Mouse (Mus musculus) hindbrain, embryonic 12.5 days (tissue): ENCODE measurements at regions not wholly inside any gene's neighbourhood (a gene's known extent, or its start where the extent isn't known, plus 50 kb on each side); places are given as distances from the start of the nearest gene placed in this dataset.

ENCODE experiments used
- ATAC-seq: fragments of 200-750 bp; cut with Nextera tagmentation; 2 replicates; pipeline ENCODE4 v1.8.0; 2017; ENCODE audit warnings: moderate TSS enrichment; ENCODE audit not compliant: low FRiP score
- H3K27ac ChIP-seq: fragments of 300-500 bp; sonication (generic); 2 replicates; pipeline ENCODE4 v1.5.1; 2016; ENCODE audit warnings: mild to moderate bottlenecking
- H3K27me3 ChIP-seq: fragments of 300-500 bp; sonication (generic); 2 replicates; pipeline ENCODE4 v1.6.1; 2016; ENCODE audit warnings: mild to moderate bottlenecking
- H3K36me3 ChIP-seq: fragments of 300-500 bp; sonication (generic); 2 replicates; pipeline ENCODE4 v1.6.1; 2016; ENCODE audit warnings: mild to moderate bottlenecking
- H3K4me1 ChIP-seq: fragments of 300-500 bp; sonication (generic); 2 replicates; pipeline ENCODE4 v1.6.1; 2016
- H3K4me2 ChIP-seq: fragments of 300-500 bp; sonication (generic); replicated peaks from 2 replicates; pipeline ENCODE4 v1.6.1; 2016; ENCODE audit warnings: mild to moderate bottlenecking
- H3K4me3 ChIP-seq: fragments of 300-500 bp; sonication (generic); 2 replicates; pipeline ENCODE4 v1.5.1; 2016; ENCODE audit warnings: mild to moderate bottlenecking
- H3K9ac ChIP-seq: fragments of 300-500 bp; sonication (generic); 2 replicates; pipeline ENCODE4 v1.6.1; 2016; ENCODE audit warnings: mild to moderate bottlenecking, moderate library complexity
- H3K9me3 ChIP-seq: fragments of 300-500 bp; sonication (generic); replicated peaks from 2 replicates; pipeline ENCODE4 v1.6.1; 2016; ENCODE audit warnings: mild to moderate bottlenecking
- WGBS: fragments of 180-500 bp; shearing (Covaris S2); methylation state at CpG from one replicate; pipeline ENCODE4 v1.1.7; 2016; 5-methylcytosine and 5-hydroxymethylcytosine counted together

- H3K9ac ChIP-seq = no peak overlapping the region
- no peak for ATAC-seq
- no peaks in the 10 kb centered on the region for H3K27me3 ChIP-seq
- no peaks in the 10 kb centered on the region for H3K4me1 ChIP-seq
- H3K4me2 ChIP-seq = no peak overlapping the region
- no peak overlapping the region for H3K4me3 ChIP-seq
- 83% methylated on average over 6 of the region's 6 CpGs for WGBS
- H3K27ac ChIP-seq = no peak overlapping the region
- no peaks in the 10 kb centered on the region for H3K9me3 ChIP-seq
- H3K36me3 ChIP-seq = no peaks in the 10 kb centered on the region
These were observed 194.7 kb upstream of the Esrrg start for GRCm38 (mm10) chr1:187413881-187414280.

GRCm38 (mm10) chr1:187418186-187419140 is 190.1 kb upstream of the Esrrg start:
- H3K36me3 ChIP-seq = no peaks in the 10 kb centered on the region
- H3K9ac ChIP-seq = no peak overlapping the region
- no peak overlapping the region for H3K4me3 ChIP-seq
- H3K4me1 ChIP-seq = no peaks in the 10 kb centered on the region
- no peak for ATAC-seq
- 88% methylated on average over 20 of the region's 20 CpGs for WGBS
- no peaks in the 10 kb centered on the region for H3K27me3 ChIP-seq
- H3K27ac ChIP-seq = no peak overlapping the region
- no peak overlapping the region for H3K4me2 ChIP-seq
- no peaks in the 10 kb centered on the region for H3K9me3 ChIP-seq

- no peak overlapping the region for H3K9ac ChIP-seq
- WGBS = 71% methylated on average over 9 of the region's 9 CpGs
- ATAC-seq = no peak
These were observed 179.9 kb upstream of the Esrrg start for GRCm38 (mm10) chr1:187428536-187429215.

DNA sequence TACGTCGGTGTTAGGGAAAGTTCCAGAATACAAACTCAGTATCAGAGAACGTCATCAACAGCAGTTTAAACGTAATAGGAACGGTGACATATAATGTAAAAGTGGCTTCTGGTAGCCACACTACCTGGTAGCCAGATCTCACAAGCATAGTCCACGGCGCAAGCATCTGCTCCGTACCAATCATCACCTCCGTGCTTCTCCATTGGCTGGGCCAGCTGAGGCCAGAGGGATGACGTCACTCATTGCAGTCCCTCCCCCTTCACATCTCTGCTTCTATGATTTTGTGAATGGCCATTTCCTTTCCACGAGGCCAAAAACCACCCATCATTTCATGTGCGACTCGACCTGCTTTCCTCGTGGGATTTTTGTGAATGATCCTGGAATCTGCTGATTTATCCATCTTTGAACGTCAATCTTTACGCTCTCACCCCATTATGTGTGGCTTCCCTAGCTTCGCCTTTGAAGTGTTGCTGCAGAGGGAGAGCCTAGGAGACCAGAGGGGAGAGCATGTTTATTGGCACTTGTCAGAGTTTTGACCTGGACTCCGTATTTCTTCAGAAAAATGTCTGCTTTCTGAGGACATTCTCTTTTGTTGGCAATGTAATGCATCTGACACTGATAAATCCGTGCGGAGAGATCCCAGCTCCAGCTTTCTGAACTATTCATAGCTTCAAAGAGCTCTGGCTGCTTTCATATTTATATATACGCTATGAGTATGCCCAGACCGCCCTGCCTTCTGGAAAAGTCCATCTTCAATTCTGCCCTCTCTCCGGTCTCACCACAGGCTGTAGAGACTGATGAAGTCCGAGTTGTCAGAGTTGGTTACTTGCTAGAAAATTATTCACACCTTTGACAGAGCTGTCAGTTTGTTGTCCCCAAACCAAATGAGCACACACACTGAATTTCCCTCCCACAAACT is 174.6 kb upstream of the Esrrg start:
- WGBS = 86% methylated on average over 24 of the region's 24 CpGs
- ATAC-seq = no peak
- H3K9me3 ChIP-seq = no peaks in the 10 kb centered on the region

More at GRCm38 (mm10) chr1:187428536-187429215, 179.9 kb upstream of the Esrrg start:
- H3K36me3 ChIP-seq = no peaks in the 10 kb centered on the region
- H3K27me3 ChIP-seq = no peaks in the 10 kb centered on the region
- no peak overlapping the region for H3K27ac ChIP-seq
- no peak overlapping the region for H3K4me2 ChIP-seq
- H3K4me3 ChIP-seq = no peak overlapping the region
- H3K4me1 ChIP-seq = no peaks in the 10 kb centered on the region
- H3K9me3 ChIP-seq = no peaks in the 10 kb centered on the region

DNA sequence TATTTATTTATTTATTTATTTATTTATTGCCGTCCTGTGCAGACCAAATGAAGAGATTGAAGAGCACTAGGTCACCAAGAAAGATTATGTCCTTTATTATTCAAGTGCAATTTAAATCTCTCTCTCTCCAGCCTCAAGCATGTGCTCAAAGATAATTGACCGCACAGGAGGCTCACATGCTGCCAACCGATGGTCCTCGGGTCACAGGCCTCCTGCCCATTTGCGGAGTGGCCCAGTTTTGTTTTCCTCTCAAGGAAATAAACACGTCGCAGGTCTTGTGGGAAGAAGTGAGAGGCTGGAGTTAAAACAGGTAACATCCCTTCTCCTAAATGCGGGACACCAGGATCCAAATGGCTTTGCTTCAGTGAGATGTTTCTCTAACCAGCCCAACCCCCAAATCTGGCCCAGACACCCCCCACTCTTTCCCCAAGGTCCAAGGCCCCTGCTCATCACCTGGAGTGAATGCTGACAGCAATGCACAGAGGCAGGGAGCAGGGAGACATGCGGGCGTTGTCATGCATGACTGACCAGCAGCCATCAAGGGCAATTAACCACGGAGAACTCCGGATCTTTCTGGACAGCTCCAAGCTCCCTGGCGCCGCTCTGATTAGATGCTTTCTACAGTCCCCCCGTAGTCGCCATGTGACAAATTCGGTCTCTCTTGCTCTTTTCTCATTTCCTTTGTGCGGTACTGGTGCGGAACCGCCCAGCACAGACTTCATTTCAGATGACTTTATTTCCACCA is 169.2 kb upstream of the Esrrg start:
- ATAC-seq = 0 out of 2 replicates have a peak, but pooled peaks have one; percentile 38
- Histone ChIP-seq H3K9me3 (no peaks in the 10 kb centered on the region), H3K27ac (no peak overlapping the region), H3K36me3 (no peaks in the 10 kb centered on the region), H3K4me2 (peak overlapping the region; percentile 15; the same call in 1 of the 2 replicates), H3K4me1 (no peaks in the 10 kb centered on the region), H3K9ac (no peak overlapping the region), H3K27me3 (no peaks in the 10 kb centered on the region), H3K4me3 (no peak overlapping the region)
- 60% methylated on average over 20 of the region's 20 CpGs for WGBS

More for the DNA sequence above, 174.6 kb upstream of the Esrrg start:
- H3K36me3 ChIP-seq = no peaks in the 10 kb centered on the region
- H3K27me3 ChIP-seq = no peaks in the 10 kb centered on the region
- no peak overlapping the region for H3K27ac ChIP-seq
- H3K4me2 ChIP-seq = no peak overlapping the region
- H3K4me3 ChIP-seq = no peak overlapping the region
- no peak overlapping the region for H3K9ac ChIP-seq
- no peaks in the 10 kb centered on the region for H3K4me1 ChIP-seq

DNA sequence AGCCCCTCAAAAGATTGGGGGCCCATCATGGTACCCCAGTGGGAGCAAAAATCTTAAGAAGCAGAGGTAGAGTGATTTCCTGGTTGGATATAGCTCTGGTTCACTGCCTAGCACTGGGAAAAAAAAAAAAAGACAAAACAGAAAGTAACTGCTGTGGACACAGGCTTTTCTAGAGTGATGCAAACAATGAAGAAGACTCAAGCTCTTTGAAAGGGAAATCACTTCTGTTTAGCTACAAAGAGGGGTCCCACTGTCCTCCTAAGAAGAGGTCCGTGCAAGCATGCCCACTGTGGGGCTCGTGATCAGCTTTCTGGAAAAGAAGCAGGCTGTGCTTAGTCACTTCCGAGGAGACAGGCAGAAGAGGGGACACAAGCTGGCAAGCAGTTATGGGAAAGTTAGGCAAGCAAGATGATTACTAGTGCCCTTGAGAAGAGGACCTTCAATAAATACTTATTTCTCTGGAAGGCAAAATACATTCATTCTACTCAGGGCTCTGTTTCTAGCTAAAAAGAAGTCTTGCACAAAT is 166.9 kb upstream of the Esrrg start:
- Histone ChIP-seq H3K4me1 (no peaks in the 10 kb centered on the region), H3K9ac (no peak overlapping the region), H3K4me2 (no peak overlapping the region), H3K27me3 (no peaks in the 10 kb centered on the region), H3K4me3 (no peak overlapping the region), H3K9me3 (no peaks in the 10 kb centered on the region), H3K36me3 (no peaks in the 10 kb centered on the region), H3K27ac (no peak overlapping the region)
- no peak for ATAC-seq
- 59% methylated on average over 3 of the region's 3 CpGs for WGBS

DNA sequence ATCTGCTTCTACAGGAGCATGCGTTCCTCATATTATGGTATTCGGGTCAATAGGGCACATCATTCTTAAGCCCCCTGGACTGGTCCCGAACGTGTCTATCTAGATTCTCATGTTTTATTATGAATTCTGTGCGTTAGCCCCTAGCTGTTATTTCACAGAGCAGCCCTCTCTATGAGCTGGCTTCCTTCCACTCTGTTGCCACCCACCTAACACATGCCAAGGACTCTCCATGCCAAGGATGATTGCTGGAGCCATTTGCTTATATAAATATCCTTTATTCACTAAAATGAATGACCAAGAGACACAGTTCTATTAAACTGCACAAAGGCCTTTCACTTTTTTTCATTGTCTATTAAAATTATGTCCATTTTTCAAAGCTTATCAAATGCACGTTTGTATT is 162.1 kb upstream of the Esrrg start:
- Histone ChIP-seq H3K4me2 (no peak overlapping the region), H3K27ac (no peak overlapping the region), H3K4me1 (no peaks in the 10 kb centered on the region), H3K9me3 (no peaks in the 10 kb centered on the region), H3K36me3 (no peaks in the 10 kb centered on the region), H3K27me3 (no peaks in the 10 kb centered on the region), H3K4me3 (no peak overlapping the region), H3K9ac (no peak overlapping the region)
- 85% methylated on average over 6 of the region's 6 CpGs for WGBS
- ATAC-seq = no peak

- WGBS = 18% methylated on average over 6 of the region's 6 CpGs
- no peak overlapping the region for H3K9ac ChIP-seq
These were observed 160.4 kb upstream of the Esrrg start for GRCm38 (mm10) chr1:187448173-187448572.

GRCm38 (mm10) chr1:187450106-187450505 is 158.5 kb upstream of the Esrrg start:
- H3K9me3 ChIP-seq = no peaks in the 10 kb centered on the region
- no peak overlapping the region for H3K4me2 ChIP-seq
- H3K27me3 ChIP-seq = no peaks in the 10 kb centered on the region
- H3K27ac ChIP-seq = no peak overlapping the region
- no peaks in the 10 kb centered on the region for H3K4me1 ChIP-seq
- WGBS = 32% methylated on average over 3 of the region's 3 CpGs
- no peak overlapping the region for H3K4me3 ChIP-seq
- H3K36me3 ChIP-seq = no peaks in the 10 kb centered on the region
- H3K9ac ChIP-seq = no peak overlapping the region
- ATAC-seq = no peak

More at GRCm38 (mm10) chr1:187448173-187448572, 160.4 kb upstream of the Esrrg start:
- no peaks in the 10 kb centered on the region for H3K36me3 ChIP-seq
- H3K4me3 ChIP-seq = no peak overlapping the region
- no peaks in the 10 kb centered on the region for H3K9me3 ChIP-seq
- H3K4me1 ChIP-seq = no peaks in the 10 kb centered on the region
- no peak overlapping the region for H3K4me2 ChIP-seq
- no peak for ATAC-seq
- no peak overlapping the region for H3K27ac ChIP-seq
- no peaks in the 10 kb centered on the region for H3K27me3 ChIP-seq

DNA sequence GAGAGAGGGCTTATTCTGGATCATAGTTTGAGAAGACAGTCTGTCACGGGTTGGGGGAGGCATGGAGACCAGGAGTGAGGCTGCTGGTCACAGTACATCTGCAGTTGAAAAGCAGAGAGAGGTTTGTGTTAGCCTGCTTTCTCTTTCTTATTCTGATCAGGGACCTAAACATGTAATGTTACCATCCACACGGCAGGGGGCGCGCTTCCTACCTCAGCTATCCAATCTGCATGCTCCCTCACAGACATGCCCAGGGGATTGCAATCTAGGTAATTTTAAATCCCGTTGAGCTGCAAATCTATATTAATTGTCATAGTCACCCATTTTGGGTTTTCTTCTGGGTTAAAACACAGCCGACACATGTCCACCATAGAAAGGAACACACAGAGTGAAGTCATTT is 156.4 kb upstream of the Esrrg start:
- Histone ChIP-seq H3K36me3 (no peaks in the 10 kb centered on the region), H3K27ac (no peak overlapping the region), H3K4me2 (no peak overlapping the region), H3K4me3 (no peak overlapping the region), H3K9ac (no peak overlapping the region), H3K9me3 (no peaks in the 10 kb centered on the region), H3K4me1 (no peaks in the 10 kb centered on the region), H3K27me3 (no peaks in the 10 kb centered on the region)
- 28% methylated on average over 6 of the region's 6 CpGs for WGBS
- ATAC-seq = no peak

- Histone ChIP-seq H3K9ac (no peak overlapping the region), H3K4me3 (no peak overlapping the region), H3K27me3 (no peaks in the 10 kb centered on the region), H3K27ac (no peak overlapping the region), H3K9me3 (no peaks in the 10 kb centered on the region), H3K36me3 (no peaks in the 10 kb centered on the region), H3K4me1 (no peaks in the 10 kb centered on the region), H3K4me2 (no peak overlapping the region)
- WGBS = 60% methylated on average over 5 of the region's 5 CpGs
- ATAC-seq = no peak
These were observed 154.2 kb upstream of the Esrrg start for GRCm38 (mm10) chr1:187454431-187454830.
